Mouse (Mus musculus) neural tube, embryonic 11.5 days (tissue): ENCODE measurements at regions not wholly inside any gene's neighbourhood (a gene's known extent, or its start where the extent isn't known, plus 50 kb on each side); places are given as distances from the start of the nearest gene placed in this dataset.

ENCODE experiments used
- ATAC-seq: fragments of 200-750 bp; cut with Nextera tagmentation; 2 replicates; pipeline ENCODE4 v1.8.0; 2017; ENCODE audit warnings: moderate number of reproducible peaks, mild to moderate bottlenecking, moderate TSS enrichment, moderate library complexity; ENCODE audit not compliant: insufficient read depth, low FRiP score, low TSS enrichment
- DNase-seq: peaks from one replicate; pipeline ENCODE4 v3.0.0-alpha.2; 2015; ENCODE audit warnings: low spot score
- H3K27ac ChIP-seq: fragments of 300-500 bp; sonication (generic); 2 replicates; pipeline ENCODE4 v1.5.1; 2014; ENCODE audit warnings: low read depth, mild to moderate bottlenecking, low read length
- H3K27me3 ChIP-seq: fragments of 300-500 bp; sonication (generic); 2 replicates; pipeline ENCODE4 v1.6.1; 2014; ENCODE audit warnings: mild to moderate bottlenecking, low read length, mixed read lengths; ENCODE audit not compliant: control insufficient read depth, insufficient read depth
- H3K36me3 ChIP-seq: fragments of 300-500 bp; sonication (generic); 2 replicates; pipeline ENCODE4 v1.6.1; 2014; ENCODE audit warnings: mild to moderate bottlenecking, low read length, moderate library complexity, mixed read lengths; ENCODE audit not compliant: control insufficient read depth, insufficient read depth
- H3K4me1 ChIP-seq: fragments of 300-500 bp; sonication (generic); 2 replicates; pipeline ENCODE4 v1.6.1; 2014; ENCODE audit warnings: low read length, mixed read lengths; ENCODE audit not compliant: control insufficient read depth, insufficient read depth
- H3K4me2 ChIP-seq: fragments of 300-500 bp; sonication (generic); 2 replicates; pipeline ENCODE4 v1.6.1; 2014; ENCODE audit warnings: low read depth, mild to moderate bottlenecking, moderate library complexity
- H3K4me3 ChIP-seq: fragments of 300-500 bp; sonication (generic); 2 replicates; pipeline ENCODE4 v1.5.1; 2014; ENCODE audit warnings: low read depth, low read length
- H3K9ac ChIP-seq: fragments of 300-500 bp; sonication (generic); 2 replicates; pipeline ENCODE4 v1.6.1; 2014; ENCODE audit warnings: mild to moderate bottlenecking, low read length
- H3K9me3 ChIP-seq: fragments of 300-500 bp; sonication (generic); 2 replicates; pipeline ENCODE4 v1.6.1; 2016; ENCODE audit warnings: low read length; ENCODE audit not compliant: control insufficient read depth
- WGBS: fragments of 180-500 bp; shearing (Covaris S2); extraction: QIAGEN DNeasy Blood & Tissue Kit; methylation state at CpG from one replicate; pipeline ENCODE4 v1.1.7; 2014; 5-methylcytosine and 5-hydroxymethylcytosine counted together

DNA sequence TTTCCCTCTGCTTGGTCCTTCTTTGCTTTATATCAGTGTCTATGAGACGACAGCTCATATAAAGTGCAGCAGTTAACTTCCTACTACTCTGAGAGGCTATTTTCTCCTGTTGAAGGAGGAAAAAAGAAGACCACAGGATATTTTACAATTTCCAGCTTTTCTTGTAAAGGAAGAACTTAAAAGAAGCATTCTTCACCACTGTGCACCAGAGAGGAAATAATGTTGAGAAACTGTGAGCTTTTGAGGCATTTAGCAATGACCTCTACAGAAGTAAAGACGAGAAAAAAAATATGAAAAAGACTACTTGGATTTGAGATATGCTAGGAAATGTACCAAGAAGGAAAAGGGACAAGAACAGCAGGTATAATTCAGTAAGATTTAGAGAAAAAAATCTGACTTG lies 134.5 kb downstream of the Kcnj2 start:
- Histone ChIP-seq H3K9me3 (no peaks in the 10 kb centered on the region), H3K4me1 (no peaks in the 10 kb centered on the region), H3K4me2 (no peak overlapping the region), H3K4me3 (no peak overlapping the region), H3K9ac (no peak overlapping the region), H3K27me3 (no peaks in the 10 kb centered on the region), H3K27ac (no peak overlapping the region), H3K36me3 (no peaks in the 10 kb centered on the region)
- WGBS: 87% methylated on average over 2 of the region's 2 CpGs
- DNase-seq (no peak), ATAC-seq (no peak)

DNA sequence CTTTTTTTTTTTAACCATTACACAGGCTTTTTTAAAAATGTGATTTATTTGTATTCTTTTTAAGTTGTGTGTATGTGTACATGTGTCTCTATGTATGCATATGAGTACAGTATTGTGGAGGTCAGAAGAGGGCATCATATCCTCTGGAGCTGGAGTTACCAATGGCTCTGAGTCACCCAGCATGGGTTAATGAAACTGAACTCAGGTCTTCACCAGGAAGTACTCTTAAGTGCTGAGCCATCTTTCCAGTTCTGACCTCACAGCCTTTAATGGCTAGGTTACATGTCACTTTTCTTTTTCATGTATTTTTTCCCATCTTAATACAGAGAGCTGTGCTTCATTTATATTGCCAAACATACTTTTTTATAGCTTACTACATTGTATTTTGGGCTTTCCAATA lies 136.8 kb downstream of the Kcnj2 start:
- Histone ChIP-seq H3K36me3 (no peaks in the 10 kb centered on the region), H3K4me1 (no peaks in the 10 kb centered on the region)
- no peak for ATAC-seq

DNA sequence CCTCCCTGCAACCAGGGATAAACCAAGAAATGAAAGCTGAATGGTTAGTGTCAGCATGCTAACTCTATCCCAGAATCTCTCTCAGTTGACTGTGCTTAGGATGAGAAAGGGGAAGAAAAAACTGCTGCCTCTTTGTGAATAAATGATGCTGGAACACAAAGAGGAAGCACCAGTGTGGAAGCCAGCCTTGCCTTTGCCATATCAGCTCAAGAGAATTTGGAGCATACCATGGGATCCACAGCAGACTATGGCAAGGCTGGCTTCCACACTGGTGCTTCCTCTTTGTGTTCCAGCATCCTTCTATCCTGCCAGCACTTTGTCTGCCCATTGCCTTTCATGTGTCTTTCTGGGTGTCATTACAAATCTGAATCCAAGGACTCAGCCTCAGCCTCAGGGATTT lies 144.6 kb downstream of the Kcnj2 start:
- Histone ChIP-seq H3K36me3 (no peaks in the 10 kb centered on the region), H3K9me3 (no peaks in the 10 kb centered on the region), H3K9ac (no peak overlapping the region), H3K4me3 (no peak overlapping the region), H3K4me1 (peaks cover 8% of the 10 kb centered on the region; the same call in 1 of the 2 replicates), H3K27ac (no peak overlapping the region), H3K27me3 (no peaks in the 10 kb centered on the region), H3K4me2 (no peak overlapping the region)
- ATAC-seq (no peak), DNase-seq (no peak)

More for the DNA sequence above, 136.8 kb downstream of the Kcnj2 start:
- no peaks in the 10 kb centered on the region for H3K27me3 ChIP-seq
- no peak overlapping the region for H3K4me3 ChIP-seq
- no peak overlapping the region for H3K9ac ChIP-seq
- no peak overlapping the region for H3K4me2 ChIP-seq
- H3K9me3 ChIP-seq: no peaks in the 10 kb centered on the region
- DNase-seq: no peak
- H3K27ac ChIP-seq: no peak overlapping the region

DNA sequence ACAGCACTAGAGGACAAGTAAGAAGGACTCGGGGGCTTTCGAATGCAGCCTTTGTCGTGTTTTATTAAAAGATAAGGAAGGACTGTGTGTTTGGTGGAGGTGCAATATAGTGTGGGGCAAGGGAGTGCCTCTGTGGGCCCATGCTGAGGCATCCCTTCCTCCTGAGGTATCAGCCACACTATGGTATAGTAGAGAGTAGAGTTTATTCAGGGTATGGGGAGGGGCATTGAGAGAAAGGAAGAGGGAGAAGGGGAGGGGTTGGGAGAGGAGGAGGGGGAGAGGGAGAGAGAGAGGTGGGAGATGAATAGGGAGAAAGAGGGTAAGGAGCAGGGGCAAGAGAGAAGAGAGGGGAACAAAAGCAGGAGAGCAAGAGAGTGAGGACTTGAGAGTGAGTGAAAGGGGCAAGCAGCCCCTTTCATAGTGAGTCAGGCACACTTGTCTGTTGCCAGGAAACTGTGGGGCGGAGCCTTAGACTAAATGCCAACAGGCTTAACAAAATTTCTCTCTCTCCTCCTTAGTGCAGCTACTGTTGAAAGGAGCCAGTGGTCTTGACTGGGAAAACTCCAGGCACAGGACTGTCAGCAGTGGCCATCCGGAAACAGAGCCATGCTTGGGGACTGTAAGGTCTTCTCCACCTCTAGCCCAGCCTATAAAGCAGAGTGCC lies 146.2 kb downstream of the Kcnj2 start:
- WGBS: 77% methylated on average over 5 of the region's 5 CpGs
- no peaks in the 10 kb centered on the region for H3K9me3 ChIP-seq
- DNase-seq: peak; percentile 24
- peak; percentile 84 for ATAC-seq
- no peak overlapping the region for H3K4me3 ChIP-seq
- no peak overlapping the region for H3K9ac ChIP-seq
- peaks cover 8% of the 10 kb centered on the region; the same call in 1 of the 2 replicates for H3K4me1 ChIP-seq
- H3K4me2 ChIP-seq: no peak overlapping the region
- H3K27ac ChIP-seq: no peak overlapping the region
- H3K36me3 ChIP-seq: no peaks in the 10 kb centered on the region
- no peaks in the 10 kb centered on the region for H3K27me3 ChIP-seq

DNA sequence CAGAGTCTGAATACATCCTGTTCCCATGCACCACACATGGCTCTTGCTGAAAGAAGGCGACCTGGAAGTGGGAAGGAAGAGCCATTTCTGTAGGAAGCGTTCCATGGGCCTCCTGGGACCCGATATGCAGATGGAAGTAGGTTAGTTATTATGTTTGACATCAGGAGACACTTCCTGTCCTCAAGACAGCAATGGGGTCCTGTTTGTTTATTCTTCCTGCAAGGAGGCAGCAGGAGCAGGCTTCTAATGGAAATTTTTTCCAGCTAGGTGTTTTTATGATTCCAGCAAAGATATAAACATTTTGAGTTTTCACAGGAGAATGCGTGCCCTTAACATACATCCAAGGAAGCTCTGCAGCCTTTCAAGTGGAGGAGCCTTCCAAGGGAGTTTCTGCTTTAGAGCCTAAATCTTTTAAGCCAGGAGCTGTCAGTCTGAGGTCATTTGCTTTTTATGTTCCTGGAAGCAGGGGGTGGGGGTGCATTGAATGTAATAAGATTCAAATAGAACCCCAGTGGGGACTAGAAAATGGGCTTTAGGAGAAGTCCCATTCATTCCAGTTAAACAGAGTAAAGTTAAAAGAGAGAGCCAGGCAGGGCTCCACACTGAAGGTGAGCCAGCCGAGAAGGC lies 146.9 kb downstream of the Kcnj2 start:
- no peak overlapping the region for H3K4me3 ChIP-seq
- DNase-seq (no peak), ATAC-seq (peak; percentile 60)
- no peaks in the 10 kb centered on the region for H3K27me3 ChIP-seq
- H3K4me1 ChIP-seq: peaks cover 8% of the 10 kb centered on the region; the same call in 1 of the 2 replicates
- no peak overlapping the region for H3K27ac ChIP-seq
- no peaks in the 10 kb centered on the region for H3K36me3 ChIP-seq
- no peak overlapping the region for H3K4me2 ChIP-seq
- H3K9ac ChIP-seq: no peak overlapping the region
- WGBS: 40% methylated on average over 5 of the region's 5 CpGs
- H3K9me3 ChIP-seq: no peaks in the 10 kb centered on the region

DNA sequence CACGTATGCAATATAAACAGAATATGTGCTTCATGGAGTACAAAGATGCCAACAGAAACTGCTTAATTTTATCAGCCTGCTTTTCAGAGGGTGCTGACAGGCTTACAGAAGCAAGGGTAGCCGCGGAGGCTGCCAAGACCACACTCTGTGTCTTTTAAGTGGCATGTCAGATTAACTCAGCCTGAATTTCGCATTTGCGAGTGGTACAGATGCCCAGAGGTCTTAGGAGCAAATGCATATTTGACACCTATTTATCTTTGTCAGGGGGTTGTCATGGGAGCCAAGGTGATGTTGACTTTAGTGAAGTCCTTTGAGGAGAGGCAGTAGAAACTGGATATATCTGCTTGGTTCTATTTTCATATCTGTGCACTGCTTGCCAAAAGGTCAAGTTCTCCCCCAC lies 149.0 kb downstream of the Kcnj2 start:
- DNase-seq: peak; percentile 10
- no peak overlapping the region for H3K27ac ChIP-seq
- no peak for ATAC-seq

DNA sequence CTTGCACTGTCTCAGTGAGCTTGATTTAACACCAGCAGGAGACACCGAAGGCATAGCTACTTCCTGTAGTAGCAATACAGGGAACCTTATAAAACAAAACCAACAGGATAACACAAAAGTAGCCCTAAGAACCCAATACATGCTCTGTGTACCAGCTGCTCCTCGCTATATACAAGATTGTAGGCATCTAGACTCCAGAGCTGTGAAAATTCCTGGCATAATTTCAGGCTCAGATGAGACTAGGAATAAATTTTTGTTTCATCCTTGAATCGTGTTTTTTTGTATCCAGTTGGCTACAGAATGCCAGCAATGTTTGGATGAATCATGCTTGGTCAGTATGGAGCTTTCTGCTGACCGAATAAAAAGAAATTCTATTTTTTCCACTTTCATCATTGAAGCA lies 157.9 kb downstream of the Kcnj2 start:
- WGBS: 92% methylated on average over 4 of the region's 4 CpGs
- Histone ChIP-seq H3K4me2 (no peak overlapping the region), H3K9ac (no peak overlapping the region), H3K4me3 (no peak overlapping the region), H3K36me3 (no peaks in the 10 kb centered on the region), H3K4me1 (no peaks in the 10 kb centered on the region), H3K27me3 (no peaks in the 10 kb centered on the region), H3K27ac (no peak overlapping the region), H3K9me3 (no peaks in the 10 kb centered on the region)
- DNase-seq: no peak
- no peak for ATAC-seq

More for the DNA sequence above, 149.0 kb downstream of the Kcnj2 start:
- Histone ChIP-seq H3K9ac (no peak overlapping the region), H3K9me3 (no peaks in the 10 kb centered on the region), H3K4me1 (peaks cover 8% of the 10 kb centered on the region; the same call in 1 of the 2 replicates), H3K4me2 (no peak overlapping the region), H3K36me3 (no peaks in the 10 kb centered on the region), H3K4me3 (no peak overlapping the region), H3K27me3 (no peaks in the 10 kb centered on the region)
- WGBS: 88% methylated on average over 5 of the region's 5 CpGs

DNA sequence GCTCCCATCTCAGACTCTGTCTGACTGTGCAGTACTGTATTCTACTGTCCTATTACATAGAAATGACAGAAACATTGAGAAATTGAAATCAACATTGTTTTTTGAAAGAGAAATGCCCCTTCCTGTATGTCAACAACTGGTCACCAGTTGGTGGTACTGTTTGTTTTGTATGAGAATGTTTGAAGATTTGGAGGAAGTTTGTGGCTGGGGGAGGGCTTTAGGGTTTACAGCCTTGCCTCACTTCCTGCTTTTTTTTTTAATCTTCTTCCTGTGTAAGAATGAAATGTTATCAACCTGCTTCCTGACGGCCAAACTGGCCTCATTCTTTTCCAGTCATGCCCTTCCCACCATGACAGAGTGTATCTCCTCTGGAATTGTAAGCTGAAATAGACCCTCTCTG lies 161.3 kb downstream of the Kcnj2 start:
- H3K4me1 ChIP-seq: no peaks in the 10 kb centered on the region
- H3K9ac ChIP-seq: no peak overlapping the region
- ATAC-seq (no peak), DNase-seq (no peak)
- H3K4me2 ChIP-seq: no peak overlapping the region
- H3K36me3 ChIP-seq: no peaks in the 10 kb centered on the region
- no peaks in the 10 kb centered on the region for H3K9me3 ChIP-seq
- no peaks in the 10 kb centered on the region for H3K27me3 ChIP-seq
- WGBS: 71% methylated on average over 1 of the region's 1 CpGs
- H3K4me3 ChIP-seq: no peak overlapping the region
- H3K27ac ChIP-seq: no peak overlapping the region

DNA sequence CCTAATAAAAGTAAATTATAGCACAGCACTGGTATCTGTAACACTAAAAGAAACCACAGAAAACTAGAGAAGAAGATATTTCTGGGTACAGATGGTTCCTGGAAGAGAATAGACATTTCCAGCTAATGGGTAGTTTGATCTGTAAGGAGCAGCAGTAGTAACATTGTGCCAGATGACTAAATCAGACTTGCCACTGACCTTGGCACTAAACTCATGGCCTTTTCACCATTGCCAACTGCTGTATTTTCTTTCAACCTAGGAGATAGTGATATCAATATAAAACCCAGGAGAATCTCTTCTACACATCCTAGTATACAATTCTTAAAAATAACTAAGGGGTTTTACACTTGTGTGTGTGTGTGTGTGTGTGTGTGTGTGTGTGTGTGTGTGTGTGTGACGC lies 170.8 kb downstream of the Kcnj2 start:
- ATAC-seq: no peak
- H3K9ac ChIP-seq: no peak overlapping the region
- no peak for DNase-seq
- no peak overlapping the region for H3K4me2 ChIP-seq
- H3K27ac ChIP-seq: no peak overlapping the region
- H3K4me1 ChIP-seq: no peaks in the 10 kb centered on the region
- no peaks in the 10 kb centered on the region for H3K9me3 ChIP-seq
- H3K36me3 ChIP-seq: no peaks in the 10 kb centered on the region
- no peak overlapping the region for H3K4me3 ChIP-seq
- no peaks in the 10 kb centered on the region for H3K27me3 ChIP-seq
- 93% methylated on average over 1 of the region's 1 CpGs for WGBS
